Mouse (Mus musculus) liver, embryonic 12.5 days (tissue): Measurements from ENCODE around the gene Fcgrt. TPM values are rescaled to one million over a fixed set of nuclear protein-coding genes. Genes with fewer than 3 reads are reported as not detected.
"Not testable (repeated sequence)": the region's sequence is repeated elsewhere in the genome, so short reads cannot be mapped to it uniquely, and the experiment has no call there.

Experiments used
- ATAC-seq: fragments of 200-750 bp; cut with Nextera tagmentation; 2 replicates; pipeline ENCODE4 v1.8.0; 2017; ENCODE audit warnings: moderate number of reproducible peaks, mild to moderate bottlenecking, moderate library complexity
- H3K27ac ChIP-seq: fragments of 300-500 bp; sonication (generic); 2 replicates; pipeline ENCODE4 v1.5.1; 2016; ENCODE audit warnings: mild to moderate bottlenecking
- H3K27me3 ChIP-seq: fragments of 300-500 bp; sonication (generic); replicated peaks from 2 replicates; pipeline ENCODE4 v1.6.1; 2016; ENCODE audit warnings: mild to moderate bottlenecking, moderate library complexity
- H3K36me3 ChIP-seq: fragments of 300-500 bp; sonication (generic); 2 replicates; pipeline ENCODE4 v1.6.1; 2016; ENCODE audit warnings: mild to moderate bottlenecking, moderate library complexity
- H3K4me1 ChIP-seq: fragments of 300-500 bp; sonication (generic); 2 replicates; pipeline ENCODE4 v1.6.1; 2016
- H3K4me2 ChIP-seq: fragments of 300-500 bp; sonication (generic); 2 replicates; pipeline ENCODE4 v1.6.1; 2016; ENCODE audit warnings: mild to moderate bottlenecking, moderate library complexity
- H3K4me3 ChIP-seq: fragments of 300-500 bp; sonication (generic); 2 replicates; pipeline ENCODE4 v1.5.1; 2016; ENCODE audit warnings: mild to moderate bottlenecking, moderate library complexity
- H3K9ac ChIP-seq: fragments of 300-500 bp; sonication (generic); 2 replicates; pipeline ENCODE4 v1.6.1; 2016; ENCODE audit warnings: mild to moderate bottlenecking, moderate library complexity
- H3K9me3 ChIP-seq: fragments of 300-500 bp; sonication (generic); replicated peaks from 2 replicates; pipeline ENCODE4 v1.6.1; 2016; ENCODE audit warnings: mild to moderate bottlenecking, moderate library complexity
- WGBS: fragments of 180-500 bp; shearing (Covaris S2); methylation state at CpG from one replicate; pipeline ENCODE4 v1.1.7; 2016; ENCODE audit not compliant: insufficient replicate concordance; 5-methylcytosine and 5-hydroxymethylcytosine counted together
- polyA plus RNA-seq: library from polyadenylated mRNA; unstranded; fragments of >200 nt; fragmentation: Nextera tagmentation; extraction: Ambion mirVana; gene quantifications from 2 replicates; pipeline ENCODE4 v1.2.1, GENCODE M21; 2016

Fcgrt gene
- 26.6 and 26.9 TPM in 2 replicates for polyA plus RNA-seq

GRCm38 (mm10) chr7:45103652-45104180 lies at the start of gene Fcgrt:
TSS of gene Fcgrt (minus strand) at chr7:45103851.
- peak within 1 kb of the TSS; percentile 50 for H3K4me2 ChIP-seq
- ATAC-seq: peak; percentile 63
- H3K27me3 ChIP-seq: no peaks in the 10 kb centered on the region
- no peaks in the 10 kb centered on the region; the same call in 1 of the 2 replicates for H3K36me3 ChIP-seq
- 0 out of 2 replicates have a peak within 1 kb of the TSS, but pooled peaks have one; percentile 25 for H3K9ac ChIP-seq
- WGBS: 49% methylated on average over 7 of the region's 7 CpGs
- no peaks in the 10 kb centered on the region for H3K9me3 ChIP-seq
- peak within 1 kb of the TSS; percentile 33 for H3K27ac ChIP-seq
- H3K4me3 ChIP-seq: peak within 1 kb of the TSS; percentile 26; the same call in 1 of the 2 replicates
- peaks cover 28% of the 10 kb centered on the region for H3K4me1 ChIP-seq

GRCm38 (mm10) chr7:45153052-45153451 lies 49.4 kb upstream of the Fcgrt start:
- H3K27me3 ChIP-seq, ATAC-seq, H3K9me3 ChIP-seq: not testable (repeated sequence)
- peak overlapping the region; percentile 73; the same call in 1 of the 2 replicates for H3K4me3 ChIP-seq
- peak overlapping the region; percentile 92; the same call in 1 of the 2 replicates for H3K27ac ChIP-seq
- H3K9ac ChIP-seq: peak overlapping the region; percentile 82; the same call in 1 of the 2 replicates
- H3K4me1 ChIP-seq: peaks cover 47% of the 10 kb centered on the region
- 76% methylated on average over 2 of the region's 2 CpGs for WGBS
- H3K4me2 ChIP-seq: peak overlapping the region; percentile 76
- peaks cover 26% of the 10 kb centered on the region for H3K36me3 ChIP-seq

- ATAC-seq: no peak
- peaks cover 54% of the 10 kb centered on the region for H3K4me1 ChIP-seq
- H3K27ac ChIP-seq: no peak overlapping the region
- no peak overlapping the region for H3K4me2 ChIP-seq
- H3K36me3 ChIP-seq: peaks cover 30% of the 10 kb centered on the region
- H3K4me3 ChIP-seq: no peak overlapping the region
- no peak overlapping the region for H3K9ac ChIP-seq
- H3K27me3 ChIP-seq: no peaks in the 10 kb centered on the region
- 66% methylated on average over 11 of the region's 11 CpGs for WGBS
- no peaks in the 10 kb centered on the region for H3K9me3 ChIP-seq
Measured at GRCm38 (mm10) chr7:45151303-45151702, 47.7 kb upstream of the Fcgrt start.

GRCm38 (mm10) chr7:45150321-45150720 lies 46.7 kb upstream of the Fcgrt start:
- no peak overlapping the region for H3K4me3 ChIP-seq
- 73% methylated on average over 4 of the region's 4 CpGs for WGBS
- no peak overlapping the region for H3K27ac ChIP-seq

GRCm38 (mm10) chr7:45149545-45149944 lies 45.9 kb upstream of the Fcgrt start:
- no peaks in the 10 kb centered on the region for H3K27me3 ChIP-seq
- no peak overlapping the region for H3K4me3 ChIP-seq
- no peak overlapping the region for H3K4me2 ChIP-seq
- peaks cover 41% of the 10 kb centered on the region for H3K4me1 ChIP-seq
- H3K36me3 ChIP-seq: peaks cover 43% of the 10 kb centered on the region
- WGBS: 78% methylated on average over 6 of the region's 6 CpGs
- ATAC-seq: no peak
- no peak overlapping the region for H3K27ac ChIP-seq
- no peaks in the 10 kb centered on the region for H3K9me3 ChIP-seq
- H3K9ac ChIP-seq: no peak overlapping the region

More at GRCm38 (mm10) chr7:45150321-45150720, 46.7 kb upstream of the Fcgrt start:
- Histone ChIP-seq H3K9ac (no peak overlapping the region), H3K4me1 (peaks cover 48% of the 10 kb centered on the region), H3K4me2 (no peak overlapping the region), H3K9me3 (no peaks in the 10 kb centered on the region), H3K27me3 (no peaks in the 10 kb centered on the region), H3K36me3 (peaks cover 36% of the 10 kb centered on the region)
- ATAC-seq: no peak

- Histone ChIP-seq H3K4me2 (no peak overlapping the region), H3K9me3 (no peaks in the 10 kb centered on the region), H3K27me3 (no peaks in the 10 kb centered on the region), H3K36me3 (peaks cover 53% of the 10 kb centered on the region), H3K4me1 (peaks cover 39% of the 10 kb centered on the region), H3K27ac (no peak overlapping the region), H3K4me3 (no peak overlapping the region), H3K9ac (peak overlapping the region; percentile 13; the same call in 1 of the 2 replicates)
- ATAC-seq: no peak
- WGBS: 65% methylated on average over 4 of the region's 4 CpGs
Measured at GRCm38 (mm10) chr7:45148534-45149098, 45.0 kb upstream of the Fcgrt start.

- Histone ChIP-seq H3K27me3 (no peaks in the 10 kb centered on the region), H3K36me3 (peaks cover 60% of the 10 kb centered on the region), H3K27ac (no peak overlapping the region), H3K9me3 (no peaks in the 10 kb centered on the region), H3K4me2 (no peak overlapping the region), H3K4me3 (no peak overlapping the region), H3K4me1 (peaks cover 34% of the 10 kb centered on the region), H3K9ac (no peak overlapping the region)
- 79% methylated on average over 11 of the region's 11 CpGs for WGBS
- ATAC-seq: no peak; the same call in 1 of the 2 replicates
Measured at GRCm38 (mm10) chr7:45147899-45148298, 44.2 kb upstream of the Fcgrt start.

GRCm38 (mm10) chr7:45147267-45147666 lies 43.6 kb upstream of the Fcgrt start:
- no peak for ATAC-seq
- 86% methylated on average over 11 of the region's 11 CpGs for WGBS
- Histone ChIP-seq H3K36me3 (peaks cover 66% of the 10 kb centered on the region), H3K9me3 (no peaks in the 10 kb centered on the region), H3K4me1 (peaks cover 34% of the 10 kb centered on the region), H3K27ac (no peak overlapping the region), H3K27me3 (no peaks in the 10 kb centered on the region), H3K4me3 (no peak overlapping the region), H3K4me2 (no peak overlapping the region), H3K9ac (no peak overlapping the region)

- Histone ChIP-seq H3K9me3 (no peaks in the 10 kb centered on the region), H3K36me3 (peaks cover 77% of the 10 kb centered on the region), H3K4me3 (no peak overlapping the region), H3K27ac (no peak overlapping the region), H3K4me2 (no peak overlapping the region), H3K27me3 (no peaks in the 10 kb centered on the region), H3K4me1 (peaks cover 21% of the 10 kb centered on the region), H3K9ac (no peak overlapping the region)
- 94% methylated on average over 8 of the region's 8 CpGs for WGBS
- no peak for ATAC-seq
Measured at GRCm38 (mm10) chr7:45145460-45145859, 41.8 kb upstream of the Fcgrt start.

- Histone ChIP-seq H3K27me3 (no peaks in the 10 kb centered on the region), H3K4me2 (no peak overlapping the region), H3K4me3 (no peak overlapping the region), H3K9ac (no peak overlapping the region), H3K27ac (no peak overlapping the region), H3K9me3 (no peaks in the 10 kb centered on the region), H3K36me3 (peaks cover 81% of the 10 kb centered on the region), H3K4me1 (peaks cover 25% of the 10 kb centered on the region)
- 84% methylated on average over 13 of the region's 13 CpGs for WGBS
- no peak for ATAC-seq
Measured at GRCm38 (mm10) chr7:45144368-45145174, 40.9 kb upstream of the Fcgrt start.

GRCm38 (mm10) chr7:45141914-45142313 lies 38.3 kb upstream of the Fcgrt start:
- H3K4me2 ChIP-seq: no peak overlapping the region
- H3K4me1 ChIP-seq: peaks cover 31% of the 10 kb centered on the region
- H3K4me3 ChIP-seq: no peak overlapping the region
- no peak overlapping the region for H3K9ac ChIP-seq
- ATAC-seq: no peak
- H3K36me3 ChIP-seq: peaks cover 63% of the 10 kb centered on the region
- 79% methylated on average over 5 of the region's 5 CpGs for whole genome bisulfite sequencing
- H3K27ac ChIP-seq: no peak overlapping the region
- H3K27me3 ChIP-seq: no peaks in the 10 kb centered on the region
- no peaks in the 10 kb centered on the region for H3K9me3 ChIP-seq

- H3K27me3 ChIP-seq: no peaks in the 10 kb centered on the region
- no peak overlapping the region for H3K9ac ChIP-seq
- peaks cover 37% of the 10 kb centered on the region for H3K4me1 ChIP-seq
- no peak overlapping the region for H3K4me3 ChIP-seq
- ATAC-seq: no peak
- WGBS: 87% methylated on average over 3 of the region's 3 CpGs
- peaks cover 57% of the 10 kb centered on the region for H3K36me3 ChIP-seq
- H3K4me2 ChIP-seq: no peak overlapping the region
- H3K9me3 ChIP-seq: no peaks in the 10 kb centered on the region
- H3K27ac ChIP-seq: no peak overlapping the region
Measured at GRCm38 (mm10) chr7:45141319-45141718, 37.7 kb upstream of the Fcgrt start.
